Mouse (Mus musculus) B cell, adult (primary cell): Measurements from ENCODE around the gene Frmd4b. TPM values are rescaled to one million over a fixed set of nuclear protein-coding genes. Genes with fewer than 3 reads are reported as not detected.

Experiments
- total RNA-seq: library from RNA; stranded (reverse); gene quantifications from 4 replicates; pipeline ENCODE4 v1.2.4, GENCODE M21; 2023; ENCODE audit not compliant: inconsistent age

The Frmd4b gene
- total RNA-seq, result 1.1 to 3.1 TPM (median 1.8 TPM) in 4 replicates

DNA sequence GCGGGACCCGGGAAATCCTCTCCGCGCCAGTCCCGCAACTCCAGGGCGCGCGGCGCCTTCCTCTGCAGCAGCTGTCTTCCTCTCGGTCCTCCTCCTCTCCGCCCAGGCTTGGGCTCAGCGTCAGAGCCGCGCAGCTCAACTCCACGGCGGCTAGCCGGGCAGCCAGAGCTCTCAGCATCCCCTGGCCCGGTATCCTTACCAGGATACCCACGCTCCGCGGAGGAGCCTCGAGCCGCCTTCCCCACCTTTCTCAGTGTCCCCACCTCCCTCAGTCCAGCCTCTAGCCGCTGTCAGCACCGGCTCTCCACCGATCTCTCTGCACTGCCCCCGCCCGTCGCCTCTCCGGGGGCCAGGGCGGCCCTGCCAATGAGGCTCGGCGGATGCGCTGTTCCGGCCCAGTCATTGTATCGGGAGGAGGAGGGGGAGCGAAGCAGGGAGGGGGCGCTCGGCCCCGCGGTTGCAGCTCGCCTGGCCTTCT lies at the start of gene Frmd4b:
TSS of gene Frmd4b (minus strand) at position 276 of the 478 bp plus-strand sequence.

DNA sequence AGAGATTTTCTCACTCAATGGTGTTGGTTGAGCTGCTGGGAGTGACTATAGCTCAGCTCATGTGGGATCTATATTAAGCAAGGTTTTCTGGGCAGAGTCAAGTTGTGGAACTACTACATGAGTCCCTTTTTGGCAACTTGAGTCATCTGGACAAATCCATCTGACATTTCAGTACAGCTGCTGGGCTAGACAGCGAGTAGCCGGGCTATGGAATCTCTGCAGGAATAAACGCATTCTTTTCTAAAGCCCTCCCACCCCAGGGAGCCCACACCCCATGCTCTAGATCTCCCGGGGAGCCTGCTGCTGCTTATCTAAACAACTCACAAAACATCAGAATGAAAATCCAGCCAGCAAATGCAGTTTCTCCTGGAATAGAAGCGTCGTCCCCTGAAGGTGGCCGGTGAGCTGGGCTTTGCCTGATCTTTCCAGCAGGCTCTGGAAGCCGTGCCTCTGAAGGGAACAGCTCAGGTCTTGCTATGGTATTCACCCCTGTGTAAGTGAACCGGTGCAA lies 364.6 kb downstream of the Frmd4b start, which contains the start of gene Lmod3:
TSS of gene Lmod3 (minus strand) at position 49 of the 511 bp plus-strand sequence.

Other genes starting within 250 kb of the Frmd4b start
- 1.3 to 2.2 TPM (median 1.4 TPM) in 4 replicates for gene Mitf, start 189.5 kb upstream of the Frmd4b start, total RNA-seq